Mouse (Mus musculus): ENCODE data around the gene Arhgef7.

The Arhgef7 gene

GRCm38 (mm10) chr8:11797729-11798479 lies 70.4 kb downstream of the Arhgef7 start:
- DNase-seq (ENCODE audit: low spot score in 2 of 2), result no peak

GRCm38 (mm10) chr8:11798480-11798867 lies 71.0 kb downstream of the Arhgef7 start:
- DNase-seq (ENCODE audit: low spot score in 2 of 2), result no peak

- DNase-seq (ENCODE audit: low spot score in 2 of 2), result no peak
These were observed 71.6 kb downstream of the Arhgef7 start for GRCm38 (mm10) chr8:11799098-11799497.

GRCm38 (mm10) chr8:11800481-11800880 lies 73.0 kb downstream of the Arhgef7 start:
- DNase-seq (ENCODE audit: low spot score in 2 of 2), result no peak

GRCm38 (mm10) chr8:11801571-11801970 lies 74.0 kb downstream of the Arhgef7 start:
- no peak for DNase-seq (ENCODE audit: low spot score in 2 of 2)

GRCm38 (mm10) chr8:11804914-11805313 lies 77.4 kb downstream of the Arhgef7 start:
- DNase-seq (ENCODE audit: low spot score in 2 of 2), result no peak

GRCm38 (mm10) chr8:11806252-11806651 lies 78.7 kb downstream of the Arhgef7 start:
- DNase-seq (ENCODE audit: low spot score in 2 of 2), result no peak

- no peak for DNase-seq (ENCODE audit: low spot score in 2 of 2)
These were observed 79.8 kb downstream of the Arhgef7 start for GRCm38 (mm10) chr8:11807361-11807760.

GRCm38 (mm10) chr8:11808047-11808446 lies 80.5 kb downstream of the Arhgef7 start:
- DNase-seq (ENCODE audit: low spot score in 2 of 2), result no peak

- no peak for DNase-seq (ENCODE audit: low spot score in 2 of 2)
These were observed 82.9 kb downstream of the Arhgef7 start for GRCm38 (mm10) chr8:11810426-11810825.

- no peak for DNase-seq (ENCODE audit: low spot score in 2 of 2)
These were observed 86.3 kb downstream of the Arhgef7 start for GRCm38 (mm10) chr8:11813801-11814200.

- DNase-seq (ENCODE audit: low spot score in 2 of 2), result no peak
These were observed 87.7 kb downstream of the Arhgef7 start for GRCm38 (mm10) chr8:11815206-11815605.

GRCm38 (mm10) chr8:11820136-11820535 lies 92.6 kb downstream of the Arhgef7 start:
- DNase-seq (ENCODE audit: low spot score in 2 of 2), result no peak

GRCm38 (mm10) chr8:11820568-11820967 lies 93.0 kb downstream of the Arhgef7 start:
- no peak for DNase-seq (ENCODE audit: low spot score in 2 of 2)

GRCm38 (mm10) chr8:11821451-11822206 lies 94.1 kb downstream of the Arhgef7 start:
- no peak for DNase-seq (ENCODE audit: low spot score in 2 of 2)

- no peak for DNase-seq (ENCODE audit: low spot score in 2 of 2)
These were observed 95.1 kb downstream of the Arhgef7 start for GRCm38 (mm10) chr8:11822550-11823060.

GRCm38 (mm10) chr8:11825756-11826155 lies 98.2 kb downstream of the Arhgef7 start:
- DNase-seq (ENCODE audit: low spot score in 2 of 2), result no peak

- DNase-seq (ENCODE audit: low spot score in 2 of 2), result no peak
These were observed 99.8 kb downstream of the Arhgef7 start for GRCm38 (mm10) chr8:11827312-11827711.

GRCm38 (mm10) chr8:11830214-11831046 lies 102.9 kb downstream of the Arhgef7 start:
- DNase-seq (ENCODE audit: low spot score in 2 of 2), result no peak

GRCm38 (mm10) chr8:11831174-11831573 lies 103.7 kb downstream of the Arhgef7 start:
- no peak for DNase-seq (ENCODE audit: low spot score in 2 of 2)

GRCm38 (mm10) chr8:11831939-11832338 lies 104.4 kb downstream of the Arhgef7 start:
- DNase-seq (ENCODE audit: low spot score in 2 of 2), result no peak

GRCm38 (mm10) chr8:11833157-11833556 lies 105.6 kb downstream of the Arhgef7 start:
- no peak for DNase-seq (ENCODE audit: low spot score in 2 of 2)

Measured in frontal cortex, postnatal 14 days (tissue).